Mouse (Mus musculus) cerebellum, adult 11-12 months (tissue): Measurements from ENCODE around the gene Phc3.
A peak's percentile ranks its signal among the peaks of the same experiment; 100 is the strongest.

Source experiments
- DNase-seq: peaks from one replicate; pipeline ENCODE4 v3.0.0; 2022

Phc3 gene

GRCm38 (mm10) chr3:30969104-30969581 lies at the start of gene Phc3:
Gene Phc3 (minus strand): TSS chr3:30969415.
- DNase-seq = peak; percentile 91

GRCm38 (mm10) chr3:31017652-31018051 lies 48.4 kb upstream of the Phc3 start:
- no peak for DNase-seq

DNA sequence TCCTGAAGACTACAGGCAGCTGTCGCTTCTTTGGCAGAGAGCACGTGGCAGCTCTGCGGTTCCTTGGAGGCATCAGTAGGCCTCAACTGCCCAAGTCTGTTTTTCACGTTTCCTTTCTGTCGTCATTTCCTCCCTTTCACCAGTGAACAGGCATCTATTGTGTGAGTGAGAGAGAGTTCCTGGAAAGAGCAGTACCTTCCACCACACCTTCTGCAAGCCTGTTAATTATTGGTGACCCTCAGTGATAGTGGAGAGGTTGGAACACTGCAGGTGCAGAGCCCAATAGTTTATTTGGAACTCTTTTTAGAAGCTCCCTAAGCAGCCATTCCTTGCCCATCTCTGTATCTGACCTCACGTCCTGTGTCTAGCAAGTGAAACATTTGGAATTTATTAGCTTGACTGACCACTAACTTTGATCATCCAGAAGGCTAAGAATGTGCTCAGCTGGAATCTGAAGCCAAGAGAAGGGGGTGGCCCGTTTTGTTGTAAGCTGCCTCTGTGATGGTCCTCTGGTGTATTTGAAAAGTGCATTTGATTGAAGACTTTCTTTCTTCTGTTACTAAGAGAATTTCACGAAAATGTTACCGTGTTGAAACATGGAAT lies 47.5 kb upstream of the Phc3 start:
- no peak for DNase-seq

DNA sequence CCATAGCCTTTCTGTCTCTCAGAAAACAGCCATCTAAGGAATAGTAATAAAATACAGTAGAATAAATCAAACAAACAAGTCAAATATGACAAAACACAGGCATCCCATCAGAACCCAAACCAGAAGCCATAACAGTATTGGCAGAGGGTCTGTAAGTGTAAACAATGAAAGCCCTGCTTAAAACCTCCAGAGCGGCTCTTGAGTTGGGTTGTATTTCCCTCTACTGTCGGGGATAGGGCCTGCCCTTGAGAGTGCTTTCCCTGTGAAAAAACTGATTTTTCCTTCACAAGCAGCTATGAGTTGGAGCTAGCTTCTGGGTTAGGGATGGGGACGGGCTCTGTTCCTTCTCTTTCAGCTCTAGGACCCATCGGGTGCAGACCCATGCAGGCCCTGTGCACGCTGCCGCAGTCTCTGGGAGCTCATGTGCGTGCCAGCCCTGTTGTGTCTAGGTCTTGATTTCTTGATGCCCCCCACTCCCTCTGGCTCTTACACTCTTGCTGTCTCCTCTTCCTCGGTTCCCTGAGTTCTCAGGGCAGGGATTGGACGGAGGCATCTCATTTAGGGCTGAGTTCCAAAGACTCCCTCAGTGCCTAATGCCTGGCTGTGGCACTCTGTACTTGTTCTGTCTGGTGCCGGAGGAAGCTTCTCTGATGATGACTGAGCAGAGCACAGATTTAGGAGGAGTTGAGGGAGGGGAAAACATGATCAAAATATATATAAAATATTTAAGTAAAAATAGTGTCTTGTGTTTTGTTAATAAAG lies 46.6 kb upstream of the Phc3 start:
- DNase-seq = no peak

GRCm38 (mm10) chr3:31014374-31014773 lies 45.2 kb upstream of the Phc3 start:
- no peak for DNase-seq

- DNase-seq = no peak
Measured at GRCm38 (mm10) chr3:31004320-31005209, 35.4 kb upstream of the Phc3 start.

- DNase-seq = no peak
Measured at GRCm38 (mm10) chr3:31001048-31001676, 31.9 kb upstream of the Phc3 start.

GRCm38 (mm10) chr3:31000018-31000407 lies 30.8 kb upstream of the Phc3 start:
- no peak for DNase-seq

GRCm38 (mm10) chr3:30999401-31000017 lies 30.3 kb upstream of the Phc3 start:
- DNase-seq = no peak

GRCm38 (mm10) chr3:30996688-30997014 lies 27.4 kb upstream of the Phc3 start:
- DNase-seq = no peak

DNA sequence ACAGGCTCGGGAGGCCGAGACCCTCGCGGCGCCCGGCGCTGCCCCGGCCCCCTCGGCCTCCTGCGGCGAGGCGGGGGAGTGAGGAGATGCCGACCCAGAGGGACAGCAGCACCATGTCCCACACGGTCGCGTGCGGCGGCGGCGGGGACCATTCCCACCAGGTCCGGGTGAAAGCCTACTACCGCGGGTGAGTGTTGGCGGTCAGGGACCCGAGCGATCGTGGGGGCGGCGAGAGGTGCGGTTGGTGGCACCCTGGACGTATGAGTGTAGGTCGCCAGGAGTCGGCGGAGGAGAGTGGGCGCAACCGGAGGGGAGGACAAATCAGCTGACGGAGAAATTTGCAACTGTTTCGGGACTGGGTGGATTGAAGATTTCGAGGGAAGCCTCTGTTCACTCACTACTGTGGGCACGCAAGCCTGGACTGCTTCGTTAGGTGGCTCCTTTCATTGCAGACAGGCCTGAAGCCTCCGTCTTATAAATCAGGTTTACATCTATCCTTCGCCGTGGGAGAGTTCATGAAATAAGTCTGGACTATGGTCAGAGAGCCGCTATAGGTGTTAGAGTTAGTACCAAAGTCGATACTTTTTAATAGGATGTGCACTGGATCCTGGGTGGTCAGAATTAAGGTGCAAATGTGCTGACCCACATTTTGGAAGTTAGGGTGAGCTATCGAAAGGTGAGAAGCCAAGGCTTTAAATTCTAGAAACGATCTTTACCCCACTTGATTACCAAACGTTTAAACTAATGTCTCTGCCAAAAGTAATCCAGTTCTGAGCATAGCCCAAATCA lies 26.9 kb upstream of the Phc3 start:
- DNase-seq = no peak

DNA sequence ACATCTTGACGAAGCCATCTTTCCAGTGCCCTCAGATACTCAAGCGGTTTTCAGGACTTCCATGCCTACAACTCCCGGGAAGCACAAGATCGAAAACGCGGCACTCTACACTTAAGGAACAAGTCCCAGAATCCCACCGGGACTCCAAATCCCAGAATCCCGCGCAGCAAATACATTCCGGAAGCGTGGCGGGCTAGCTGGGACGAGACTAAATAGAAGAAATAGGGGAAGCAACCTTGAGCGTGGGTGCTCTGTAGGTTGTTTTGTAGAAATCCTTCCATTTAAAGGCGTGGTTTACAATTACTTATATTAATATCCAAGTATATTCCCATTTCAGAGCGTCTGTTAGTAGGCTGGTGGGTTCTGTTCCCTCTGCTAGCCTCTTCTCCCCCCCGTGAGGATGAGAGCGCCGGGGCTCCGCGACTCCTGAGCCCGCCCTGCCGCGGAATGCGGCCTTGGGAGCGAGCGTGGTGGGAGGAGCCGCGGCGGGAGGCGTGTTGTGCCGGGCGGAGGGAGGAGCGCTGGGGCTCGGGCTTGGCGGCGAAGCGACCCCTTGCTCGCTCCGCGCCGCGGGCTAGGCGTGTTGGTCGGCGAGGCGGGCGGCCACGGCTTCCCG lies 26.2 kb upstream of the Phc3 start, which contains the start of gene Prkci:
Prkci (plus strand) TSS at position 465 of the 616 bp plus-strand sequence.
- DNase-seq = peak; percentile 90

DNA sequence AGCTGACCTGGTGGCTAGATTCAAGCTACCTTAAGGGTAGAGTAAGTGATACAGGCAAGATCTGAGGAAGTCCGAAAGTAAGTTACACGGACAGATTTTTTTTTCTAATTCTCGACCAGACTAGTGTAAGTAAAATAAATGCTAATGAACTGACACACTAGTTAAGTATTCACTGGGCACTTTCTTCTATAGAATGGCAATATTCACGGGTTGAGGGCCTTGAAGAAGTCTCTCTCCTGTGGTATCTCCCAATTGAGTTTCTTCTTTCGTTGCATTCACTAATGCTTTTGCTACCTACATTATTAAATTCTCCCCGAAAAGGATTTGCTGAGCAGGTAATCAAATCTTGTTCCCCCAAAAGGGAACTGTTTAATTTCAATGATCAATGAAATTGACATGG lies 25.6 kb upstream of the Phc3 start:
- no peak for DNase-seq

DNA sequence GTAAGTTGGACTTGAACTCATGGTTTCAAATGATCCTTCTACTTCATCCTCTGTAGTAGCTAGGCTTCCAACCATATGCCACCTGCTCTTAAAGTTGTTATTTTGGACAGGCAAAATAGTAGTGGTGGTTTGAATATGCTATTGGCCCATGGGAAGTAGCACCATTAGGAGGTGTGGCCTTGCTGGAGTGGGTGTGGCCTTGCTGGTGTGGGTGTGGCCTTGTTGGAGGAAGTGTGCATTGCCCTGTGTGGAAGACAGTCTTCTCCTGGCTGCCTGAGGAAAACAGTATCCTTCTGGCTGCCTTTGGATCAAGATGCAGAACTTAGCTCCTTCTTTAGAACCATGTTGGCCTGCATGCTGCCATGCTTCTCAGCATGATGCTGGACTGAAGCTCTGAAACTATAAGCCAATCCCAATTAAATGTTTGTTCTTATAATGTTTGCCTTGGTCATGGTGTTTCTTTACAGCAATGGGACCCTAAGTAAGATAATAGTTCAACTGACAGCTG lies 23.9 kb upstream of the Phc3 start:
- no peak for DNase-seq

- no peak for DNase-seq
Measured at GRCm38 (mm10) chr3:30992161-30992560, 22.9 kb upstream of the Phc3 start.

DNA sequence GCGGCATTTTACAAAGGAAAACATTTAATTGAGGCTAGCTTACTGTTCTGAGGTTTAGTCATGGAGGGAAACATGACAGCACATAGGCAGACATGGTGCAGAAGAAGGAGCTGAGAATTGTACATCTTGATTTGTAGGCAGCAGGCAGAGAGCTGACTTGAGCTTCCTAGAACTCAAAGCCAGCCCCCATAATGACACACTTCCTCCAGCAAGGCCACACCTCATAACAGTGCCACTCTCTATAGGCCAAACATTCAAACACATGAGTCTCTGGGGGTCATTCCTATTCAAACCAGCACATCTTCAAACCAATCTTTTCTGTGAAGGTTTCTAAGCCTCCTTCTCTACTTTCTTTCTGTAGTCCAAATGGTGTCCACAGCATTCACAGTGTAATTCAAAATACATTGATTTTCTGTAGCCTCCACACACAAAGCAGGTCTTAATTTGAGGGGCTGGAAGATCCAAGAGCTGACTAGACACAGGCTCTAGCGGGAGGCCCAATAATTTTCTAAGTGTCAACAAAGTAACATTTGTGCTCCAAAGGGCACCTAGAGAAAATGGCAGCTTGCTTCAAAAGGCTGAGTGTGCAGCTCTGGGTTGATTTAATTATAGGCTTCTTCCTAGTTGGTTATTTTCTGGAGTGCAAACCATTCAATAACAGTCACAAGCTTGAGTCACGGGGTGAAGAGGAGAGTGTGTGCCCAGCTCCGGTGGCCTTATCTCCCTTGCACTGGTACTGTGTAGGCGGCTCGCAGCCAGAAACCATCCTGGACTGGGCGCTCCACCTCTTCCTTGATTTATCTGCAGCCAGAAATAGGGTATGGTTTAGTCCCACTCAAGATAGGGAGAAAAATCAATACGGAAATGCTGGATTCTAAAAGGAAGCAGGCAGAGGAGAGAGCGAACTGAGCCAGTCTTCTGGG lies 18.4 kb upstream of the Phc3 start:
- no peak for DNase-seq

GRCm38 (mm10) chr3:30982924-30983536 lies 13.8 kb upstream of the Phc3 start:
- no peak for DNase-seq

DNA sequence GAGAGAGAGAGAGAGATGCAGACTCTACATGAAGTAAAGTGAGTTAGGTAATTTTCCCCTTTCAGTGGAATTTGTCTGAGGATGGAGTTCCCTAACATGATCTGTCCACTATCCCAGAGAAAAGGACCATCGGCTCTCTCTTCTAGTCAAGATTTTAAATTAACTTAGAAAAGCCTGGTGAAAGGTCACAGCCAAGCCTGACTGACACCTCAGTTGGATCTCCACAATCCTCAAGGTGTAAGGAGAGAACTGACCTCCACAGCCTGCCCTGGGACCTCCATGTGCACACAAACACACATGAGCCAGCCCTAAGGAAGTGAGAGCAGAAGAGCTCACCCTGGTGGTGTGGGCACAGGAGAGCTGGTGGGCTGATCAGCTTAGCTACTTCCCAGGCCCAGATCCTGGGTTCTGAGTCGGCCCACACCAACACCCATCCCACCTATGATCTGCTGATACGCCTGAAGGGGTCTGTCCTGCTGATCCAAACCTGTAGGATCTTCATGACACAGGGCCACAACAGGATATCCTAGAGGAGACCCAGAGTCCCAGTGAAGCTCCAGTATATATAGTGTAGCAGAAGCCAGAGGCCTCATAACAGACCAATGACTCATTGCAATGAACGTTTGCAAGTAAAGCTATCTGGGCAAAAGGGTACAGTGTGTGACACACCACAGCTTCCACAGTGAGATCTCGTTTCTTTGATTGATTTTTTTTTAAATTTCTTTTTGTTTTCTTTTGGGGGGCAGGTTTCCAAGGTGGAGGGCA lies 12.6 kb upstream of the Phc3 start:
- no peak for DNase-seq
